Mouse (Mus musculus) bone marrow macrophage, adult 2 months (primary cell): ENCODE results near the gene Odf2l.

Source experiments
- CTCF ChIP-seq: IDR thresholded peaks from 2 replicates; pipeline ENCODE4 v1.5.1; 2012; ENCODE audit warnings: low read depth, mild to moderate bottlenecking, low read length, moderate library complexity
- POLR2A ChIP-seq: IDR thresholded peaks from 2 replicates; pipeline ENCODE4 v1.6.1; 2012; ENCODE audit warnings: mild to moderate bottlenecking, low read depth, low read length, borderline replicate concordance

DNA sequence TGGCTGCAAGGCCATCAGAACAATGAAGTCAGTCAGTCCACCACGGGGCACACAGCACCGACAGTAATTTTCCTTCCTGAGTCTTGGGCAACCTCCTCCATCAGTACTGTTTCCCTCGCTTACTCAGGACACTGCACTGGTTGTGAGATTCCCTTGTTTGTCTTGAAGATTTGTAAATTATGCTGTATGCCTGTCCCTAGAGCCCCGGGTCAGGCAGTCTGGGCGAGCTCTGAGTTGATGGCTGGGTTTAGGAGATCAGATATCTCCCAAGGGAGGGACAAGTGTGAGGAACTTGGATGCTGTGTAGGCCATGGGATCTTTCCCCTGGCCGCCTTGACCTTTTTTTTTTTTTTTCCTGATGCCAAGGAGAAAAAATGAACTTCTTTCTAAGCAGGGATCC lies 19.1 kb upstream of the Odf2l start, which contains the start of gene Clca2:
- TF ChIP-seq CTCF (no peak), POLR2A (no peak)
